In genomic region chr4:130665176-130665575, GRCm38 (mm10) we compare ENCODE assay signal across 8 mouse cellular contexts. TPM values are rescaled to one million over a fixed set of nuclear protein-coding genes. Genes with fewer than 3 reads are reported as not detected.
DNase-seq lines count a peak whose midpoint lies in the region; ATAC-seq and TF ChIP-seq lines count a peak whose summit lies in the region.

No protein-coding gene starts in this region.

- H3K27me3 ChIP-seq in kidney, postnatal 0 days (ENCODE audit: insufficient read depth, low read length) = no peaks in the 10 kb centered on the region
- no peaks in the 10 kb centered on the region for H3K27me3 ChIP-seq in kidney, adult 2 months (replicated peaks; ENCODE audit: control insufficient read depth, insufficient read depth, low read length)
- no peaks in the 10 kb centered on the region for H3K27me3 ChIP-seq in forebrain, embryonic 10.5 days (ENCODE audit: poor library complexity, severe bottlenecking)
- H3K27me3 ChIP-seq in limb, embryonic 11.5 days (ENCODE audit: control insufficient read depth, insufficient read depth, low read length) = no peaks in the 10 kb centered on the region
- H3K27me3 ChIP-seq in myocyte (ENCODE audit: control insufficient read depth, insufficient read depth, insufficient read length) = no peaks in the 10 kb centered on the region

- TF ChIP-seq CTCF in kidney, postnatal 0 days (IDR thresholded peaks at IDR 0.05; ENCODE audit: low read depth) = no peak
- TF ChIP-seq CTCF in kidney, adult 2 months (conservative IDR thresholded peaks at IDR 0.05; ENCODE audit: insufficient read depth, insufficient read length, low read depth, low read length) = no peak

- DNase-seq in kidney, postnatal 0 days (ENCODE audit: low spot score) = no peak
- DNase-seq in kidney, adult 2 months = no peak
- DNase-seq in forebrain, embryonic 10.5 days (ENCODE audit: extremely low spot score, low spot score) = no peak
- no peak for DNase-seq in limb, embryonic 11.5 days (ENCODE audit: low spot score)
- DNase-seq in left cerebral cortex, postnatal 14 days (ENCODE audit: low spot score in 2 of 2) = no peak
- no peak for DNase-seq in ovary, adult 18-20 months (ENCODE audit: low spot score)
- DNase-seq in kidney, adult 9 months = no peak

- peaks cover 69% of the 10 kb centered on the region for H3K79me2 ChIP-seq in myocyte (ENCODE audit: control insufficient read depth, insufficient read depth)

- H3ac ChIP-seq in myocyte (ENCODE audit: control insufficient read depth, insufficient read length) = no peak overlapping the region

- intact Hi-C loops in left cerebral cortex, postnatal 14 days (cut with DNase I) = no loop called here

- no peaks in the 10 kb centered on the region for H3K9me3 ChIP-seq in kidney, postnatal 0 days (replicated peaks; ENCODE audit: low read length)
- H3K9me3 ChIP-seq in forebrain, embryonic 10.5 days = no peaks in the 10 kb centered on the region
- H3K9me3 ChIP-seq in limb, embryonic 11.5 days (ENCODE audit: control insufficient read depth, low read length) = no peaks in the 10 kb centered on the region

- H3K4me1 ChIP-seq in kidney, postnatal 0 days (replicated peaks; ENCODE audit: insufficient read depth, low read length) = peaks cover 29% of the 10 kb centered on the region
- peaks cover 23% of the 10 kb centered on the region for H3K4me1 ChIP-seq in kidney, adult 2 months (ENCODE audit: control insufficient read depth, insufficient read depth, low read length)
- H3K4me1 ChIP-seq in forebrain, embryonic 10.5 days = peaks cover 49% of the 10 kb centered on the region
- peaks cover 11% of the 10 kb centered on the region; the same call in 1 of the 2 replicates for H3K4me1 ChIP-seq in limb, embryonic 11.5 days (ENCODE audit: control insufficient read depth, insufficient read depth, low read length)

- 0 out of 2 replicates have a peak overlapping the region, but pooled peaks have one; percentile 96 for H3K9ac ChIP-seq in kidney, postnatal 0 days (ENCODE audit: low read depth, low read length)
- no peak overlapping the region for H3K9ac ChIP-seq in limb, embryonic 11.5 days (ENCODE audit: low read length)

- WGBS in kidney, postnatal 0 days = 3% methylated on average over 1 of the region's 1 CpGs
- WGBS in kidney, adult 2 months = 0% methylated on average over 1 of the region's 1 CpGs
- 48% methylated on average over 1 of the region's 1 CpGs for WGBS in forebrain, embryonic 10.5 days
- WGBS in limb, embryonic 11.5 days = 22% methylated on average over 1 of the region's 1 CpGs

- no peak for ATAC-seq in kidney, postnatal 0 days (replicated peaks; ENCODE audit: low FRiP score, low read depth)
- no peak for ATAC-seq in limb, embryonic 11.5 days (ENCODE audit: insufficient number of reproducible peaks, low FRiP score, low TSS enrichment, low read depth)

- H3K4me3 ChIP-seq in kidney, postnatal 0 days (replicated peaks; ENCODE audit: low read depth, low read length) = peak overlapping the region; percentile 96
- no peak overlapping the region for H3K4me3 ChIP-seq in kidney, adult 2 months (ENCODE audit: insufficient read depth, low read depth, low read length)
- H3K4me3 ChIP-seq in forebrain, embryonic 10.5 days = peak overlapping the region; percentile 93
- H3K4me3 ChIP-seq in limb, embryonic 11.5 days (ENCODE audit: low read depth, low read length) = peak overlapping the region; percentile 94
- H3K4me3 ChIP-seq in myocyte = peak overlapping the region; percentile 68

- peak overlapping the region; percentile 67 for H3K4me2 ChIP-seq in kidney, postnatal 0 days (ENCODE audit: low read length)
- H3K4me2 ChIP-seq in limb, embryonic 11.5 days (ENCODE audit: low read depth, severe bottlenecking) = peak overlapping the region; percentile 72; the same call in 1 of the 2 replicates
- H3K4me2 ChIP-seq in myocyte (ENCODE audit: low read depth) = peak overlapping the region; percentile 72

- no peaks in the 10 kb centered on the region for H3K36me3 ChIP-seq in kidney, postnatal 0 days (ENCODE audit: insufficient read depth, low read length)
- no peaks in the 10 kb centered on the region for H3K36me3 ChIP-seq in kidney, adult 2 months (ENCODE audit: control insufficient read depth, insufficient read depth, low read length)
- H3K36me3 ChIP-seq in forebrain, embryonic 10.5 days (replicated peaks) = peaks cover 43% of the 10 kb centered on the region
- H3K36me3 ChIP-seq in limb, embryonic 11.5 days (ENCODE audit: control insufficient read depth, insufficient read depth, low read length) = peaks cover 3% of the 10 kb centered on the region; the same call in 1 of the 2 replicates
- H3K36me3 ChIP-seq in myocyte (ENCODE audit: control insufficient read depth, insufficient read depth) = peaks cover 6% of the 10 kb centered on the region

- H3K27ac ChIP-seq in kidney, postnatal 0 days = no peak overlapping the region
- no peak overlapping the region for H3K27ac ChIP-seq in kidney, adult 2 months (ENCODE audit: insufficient read depth, low read depth, low read length)
- no peak overlapping the region for H3K27ac ChIP-seq in forebrain, embryonic 10.5 days
- H3K27ac ChIP-seq in limb, embryonic 11.5 days (replicated peaks; ENCODE audit: low read depth, low read length) = no peak overlapping the region

- no peak for TF ChIP-seq POLR2A in kidney, adult 2 months (IDR thresholded peaks at IDR 0.05; ENCODE audit: low read depth, low read length)
- no peak for TF ChIP-seq POLR2A in myocyte (IDR thresholded peaks at IDR 0.05; ENCODE audit: insufficient read length, low read depth)

TF ChIP-seq in myocyte, 11 proteins besides CTCF, POLR2A, EP300 and RAD21:
- TF ChIP-seq MAX (IDR thresholded peaks at IDR 0.05; ENCODE audit: low read depth) = no peak
TF ChIP-seq in myocyte: peak in this region for 0.

RNA-seq across cellular contexts. Expression of gene Pum1, which starts 2.1 kb away (rescaled TPM):
- 56.7 and 61.8 TPM in 2 replicates for polyA plus RNA-seq in kidney, postnatal 0 days (2015; fragmentation: Nextera tagmentation; extraction: Ambion mirVana)
- polyA plus RNA-seq in kidney, adult 2 months (2012; rRNA removed) = 45.9 and 52.4 TPM in 2 replicates
- polyA plus RNA-seq in forebrain, embryonic 10.5 days (2016; fragmentation: Nextera tagmentation; extraction: Ambion mirVana) = 121 and 126 TPM in 2 replicates
- 115 and 120 TPM in 2 replicates for polyA plus RNA-seq in limb, embryonic 11.5 days (2014; fragmentation: Nextera tagmentation; extraction: Ambion mirVana)
- 28.2 TPM for polyA plus RNA-seq in myocyte (2012; fragmentation: generic; extraction: Trizol)
- 100 to 1,000 TPM; 111 TPM for total RNA-seq in left cerebral cortex, postnatal 14 days (2021)
